Mouse (Mus musculus) cerebellum, adult 9-11 months (tissue): ENCODE measurements around the gene Nxnl2.

Experiments
- DNase-seq: peaks from one replicate; pipeline ENCODE4 v3.0.0; 2022

Gene Nxnl2

DNA sequence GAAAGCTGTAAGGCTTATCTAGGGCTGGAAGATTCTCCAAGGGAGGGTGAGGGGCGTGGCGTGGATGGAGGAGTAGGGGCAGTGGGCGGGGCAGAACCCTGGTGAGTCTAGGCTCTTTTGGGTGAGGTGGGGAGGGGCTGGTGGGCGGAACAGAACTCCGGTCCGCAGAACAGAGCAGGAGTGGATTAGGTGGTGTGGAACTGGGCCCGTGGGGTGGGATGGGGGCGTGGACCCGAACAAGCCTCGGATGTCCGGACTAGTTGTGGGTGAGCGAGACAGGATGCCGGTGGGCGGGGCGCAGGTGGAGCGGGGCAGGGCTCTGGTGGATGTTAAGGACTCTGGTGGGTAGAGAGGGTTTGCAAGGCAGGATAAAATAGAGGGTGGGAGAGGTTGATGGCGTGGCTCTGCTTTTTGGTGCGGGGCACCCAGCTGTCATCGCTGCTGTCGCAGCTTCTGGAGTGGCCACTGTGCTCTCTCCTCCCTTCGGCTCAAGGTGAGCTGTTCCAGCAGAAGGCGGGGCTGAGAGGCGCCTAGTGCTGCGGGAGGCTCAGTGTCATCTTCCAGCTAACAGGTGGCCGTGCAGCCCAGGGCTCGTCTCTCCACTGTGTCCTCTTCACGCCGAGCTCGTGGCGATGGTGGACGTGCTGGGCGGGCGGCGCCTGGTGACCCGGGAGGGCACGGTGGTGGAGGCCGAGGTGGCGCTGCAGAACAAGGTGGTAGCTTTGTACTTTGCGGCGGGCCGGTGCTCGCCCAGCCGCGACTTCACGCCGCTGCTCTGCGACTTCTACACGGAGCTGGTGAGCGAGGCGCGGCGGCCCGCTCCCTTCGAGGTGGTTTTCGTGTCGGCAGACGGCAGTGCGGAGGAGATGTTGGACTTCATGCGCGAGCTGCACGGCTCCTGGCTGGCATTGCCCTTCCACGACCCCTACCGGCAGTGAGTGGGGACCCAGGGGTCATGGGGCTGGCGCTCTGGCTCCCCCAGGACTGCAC is at the start of gene Nxnl2:
Nxnl2 (plus strand) TSS at position 332 of the 990 bp plus-strand sequence.
- peak; percentile 11 for DNase-seq

DNA sequence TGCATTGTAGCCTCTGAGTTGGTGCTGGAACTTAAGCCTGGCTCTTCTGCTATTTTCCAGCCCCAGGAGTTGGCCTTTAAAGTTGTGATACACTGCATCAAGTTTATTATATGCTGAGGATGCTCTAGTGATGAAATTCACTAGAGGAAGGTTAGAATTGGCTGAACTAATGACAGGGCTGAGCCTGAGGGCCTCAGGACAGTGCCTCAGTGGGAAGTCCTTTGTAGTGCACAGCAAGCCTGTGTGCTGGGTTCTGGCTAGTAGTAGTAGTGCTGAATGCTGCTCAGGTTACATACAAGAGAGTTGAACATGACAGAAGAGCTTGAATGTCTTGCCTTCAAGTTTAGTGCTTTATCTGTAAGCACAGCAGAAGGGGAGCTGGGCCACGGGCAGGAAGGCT is 48.9 kb upstream of the Nxnl2 start:
- no peak for DNase-seq

DNA sequence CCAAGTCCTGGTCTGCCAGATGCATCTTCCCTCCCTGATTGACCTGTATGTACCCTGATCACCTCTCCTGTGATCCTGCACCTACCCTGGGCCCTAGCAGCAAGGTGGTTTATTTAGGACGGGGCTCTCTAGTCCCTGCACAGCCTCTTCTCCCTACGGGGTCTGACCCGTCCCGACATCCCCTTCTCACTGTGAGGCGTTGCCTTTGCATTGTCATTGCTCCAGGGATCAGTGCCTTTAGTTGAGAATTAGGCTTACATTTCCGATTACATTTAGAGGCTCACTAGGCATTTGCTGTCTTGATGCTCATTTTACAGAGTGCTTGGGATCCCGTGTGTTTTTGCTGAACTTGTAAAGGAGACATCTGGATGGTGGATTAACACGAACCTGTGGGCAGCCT is 48.1 kb upstream of the Nxnl2 start:
- DNase-seq = no peak

- no peak for DNase-seq
These were observed 45.5 kb upstream of the Nxnl2 start for GRCm38 (mm10) chr13:51125357-51125756.

DNA sequence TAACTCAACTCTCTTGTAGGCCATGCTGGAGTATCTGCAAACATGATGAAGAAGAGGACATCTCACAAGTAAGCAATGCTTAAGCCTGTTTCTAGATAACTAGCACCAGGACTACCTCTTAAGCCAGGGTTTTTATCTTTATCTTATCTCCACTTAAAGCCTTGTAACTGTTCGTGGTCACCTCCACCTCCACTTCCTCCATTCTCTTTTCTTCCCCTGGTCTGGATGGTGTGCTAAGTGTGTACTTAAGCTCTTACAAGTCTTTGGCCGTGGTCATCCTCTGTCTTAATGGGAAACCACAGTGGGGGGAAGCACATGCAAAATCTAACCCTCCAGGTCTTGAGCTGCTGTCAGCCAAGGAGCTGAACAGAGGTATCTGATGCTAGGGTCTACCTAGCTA is 42.9 kb upstream of the Nxnl2 start:
- no peak for DNase-seq

- no peak for DNase-seq
These were observed 42.4 kb upstream of the Nxnl2 start for GRCm38 (mm10) chr13:51128417-51128816.

DNA sequence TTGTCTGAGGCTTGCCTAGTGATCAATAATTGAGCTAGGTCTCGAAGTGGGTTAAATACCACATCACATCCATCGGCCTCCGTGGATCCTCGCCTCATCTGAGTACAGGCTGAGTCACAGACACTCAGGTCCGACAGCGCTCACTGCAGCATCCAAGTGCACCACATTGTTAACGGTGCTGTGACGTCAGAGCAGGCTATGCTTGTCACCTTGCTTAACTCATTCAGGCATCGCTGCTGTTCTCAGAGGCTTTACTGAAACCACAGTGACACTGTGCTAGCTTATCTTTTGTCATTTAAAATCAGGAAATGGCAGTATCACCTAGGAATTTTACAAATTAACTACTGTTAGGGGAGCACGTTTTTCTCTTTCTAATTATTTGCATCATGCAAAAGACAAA is 39.6 kb upstream of the Nxnl2 start:
- no peak for DNase-seq

DNA sequence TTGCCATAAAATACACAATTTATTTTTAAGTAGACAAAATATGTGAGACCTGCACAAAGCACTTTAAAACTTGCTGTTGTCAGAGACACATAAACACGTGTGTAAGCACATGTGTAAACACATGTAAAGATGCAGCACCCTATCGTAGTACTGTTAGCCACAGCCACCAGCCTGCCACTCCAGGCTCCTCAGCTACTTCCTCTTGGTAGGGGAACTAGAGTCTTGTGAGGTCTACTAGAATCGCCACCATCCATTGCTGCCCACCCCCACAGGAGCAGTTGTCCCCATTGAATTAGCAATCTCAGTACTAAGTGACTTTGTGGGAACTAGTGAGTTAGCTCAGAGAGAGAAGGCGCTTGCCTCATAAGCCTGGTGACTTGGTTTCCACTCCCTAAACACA is 34.5 kb upstream of the Nxnl2 start:
- DNase-seq = no peak

- DNase-seq = no peak
These were observed 33.7 kb upstream of the Nxnl2 start for GRCm38 (mm10) chr13:51136996-51137701.

DNA sequence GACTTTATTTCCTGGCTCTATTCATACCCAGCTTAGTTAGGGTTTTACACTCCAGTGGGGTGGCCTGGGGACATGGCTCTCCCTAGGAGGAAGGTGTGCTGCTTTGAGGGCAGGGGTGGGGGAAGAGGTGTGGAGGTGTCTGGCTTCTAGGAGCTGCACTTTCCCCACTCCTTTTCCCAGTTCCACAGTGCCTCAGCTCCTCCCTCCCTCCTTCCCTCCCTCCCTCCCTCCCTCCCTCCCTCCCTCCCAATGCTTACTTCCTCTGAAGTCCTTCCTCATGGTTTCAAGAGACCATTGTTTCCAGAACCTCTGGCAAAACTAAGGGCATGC is 33.2 kb upstream of the Nxnl2 start:
- DNase-seq = no peak

- no peak for DNase-seq
These were observed 23.7 kb upstream of the Nxnl2 start for GRCm38 (mm10) chr13:51147106-51147505.

GRCm38 (mm10) chr13:51152966-51153669 is 17.7 kb upstream of the Nxnl2 start:
- no peak for DNase-seq

- DNase-seq = no peak
These were observed 17.2 kb upstream of the Nxnl2 start for GRCm38 (mm10) chr13:51153670-51154030.

DNA sequence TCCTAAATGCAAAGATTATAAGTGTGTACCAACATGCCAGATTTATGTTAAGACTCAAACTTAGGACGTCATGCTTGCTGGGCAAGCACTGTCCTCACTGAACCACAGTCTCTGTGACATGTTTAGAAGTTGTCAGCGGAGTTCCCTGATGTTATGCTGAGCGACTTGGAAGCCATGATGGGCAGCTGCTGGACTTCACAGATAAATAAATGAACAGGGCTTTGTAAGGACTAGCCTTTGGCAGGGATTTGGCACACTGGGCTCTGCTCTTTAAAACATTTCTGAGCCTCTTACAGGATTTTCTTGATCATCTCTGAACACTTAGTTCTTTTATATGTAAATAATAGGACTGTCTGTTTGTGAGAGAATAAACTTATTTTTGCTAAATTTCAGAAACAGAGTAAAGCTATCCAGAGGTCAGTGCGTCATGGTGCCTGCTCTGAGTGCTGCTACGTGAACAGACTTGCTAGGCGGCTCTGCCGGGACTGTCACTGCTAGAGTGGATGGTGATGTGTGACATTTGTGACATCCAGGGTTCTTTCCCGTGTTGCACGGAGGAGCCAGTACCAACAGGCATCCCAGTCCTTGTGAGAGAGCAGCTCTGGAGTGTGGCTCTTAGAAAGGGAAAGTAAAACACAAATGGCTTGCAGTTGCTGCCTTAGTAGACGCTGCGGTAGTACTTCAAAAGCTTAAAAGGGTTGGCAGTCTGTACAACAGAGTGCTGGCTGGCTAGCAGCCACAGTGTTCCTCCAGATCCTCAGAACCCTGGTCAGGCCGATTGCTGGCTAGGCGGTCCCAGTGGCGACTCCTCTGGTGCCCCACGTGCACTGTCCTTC is 15.4 kb upstream of the Nxnl2 start:
- DNase-seq = no peak

DNA sequence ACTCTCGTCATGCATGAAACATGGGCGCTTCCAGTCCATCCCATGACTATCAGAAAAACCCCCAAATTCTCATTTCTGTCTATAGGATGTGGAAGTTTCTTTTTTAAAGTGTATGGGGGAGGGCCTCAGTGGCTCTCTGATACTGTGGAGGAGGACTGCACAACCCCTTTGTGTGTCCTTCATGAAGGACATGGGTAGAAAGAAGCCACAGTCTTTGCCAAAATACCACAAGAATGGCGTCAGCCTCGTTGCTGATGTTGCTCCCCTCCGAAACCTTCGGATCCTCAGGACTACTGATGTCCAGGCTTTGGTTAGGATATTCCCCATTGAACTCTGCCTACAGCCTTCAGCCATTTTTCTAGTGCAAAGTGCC is 14.8 kb upstream of the Nxnl2 start:
- no peak for DNase-seq

GRCm38 (mm10) chr13:51157291-51157690 is 13.5 kb upstream of the Nxnl2 start:
- DNase-seq = no peak

DNA sequence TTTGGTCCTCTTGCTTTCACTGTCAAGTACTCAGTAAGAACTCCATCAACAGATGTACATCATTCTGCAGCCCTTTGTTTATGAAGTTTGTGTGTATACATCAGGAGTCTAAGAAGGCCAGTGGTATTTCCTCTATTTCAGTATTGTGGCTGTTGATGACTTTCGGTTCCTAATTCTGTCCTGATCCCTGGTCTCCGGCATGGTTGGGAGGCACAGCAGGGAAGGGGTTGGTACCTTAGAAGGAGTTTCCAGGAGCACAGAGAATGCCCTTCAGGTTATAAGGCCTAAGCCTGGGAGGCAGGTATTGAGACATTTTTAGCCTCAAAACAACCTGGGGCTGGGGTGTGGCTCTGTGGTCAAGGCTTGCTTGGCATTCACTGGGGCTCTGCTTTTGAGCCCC is 9.2 kb upstream of the Nxnl2 start:
- no peak for DNase-seq

GRCm38 (mm10) chr13:51162246-51162645 is 8.6 kb upstream of the Nxnl2 start:
- no peak for DNase-seq

DNA sequence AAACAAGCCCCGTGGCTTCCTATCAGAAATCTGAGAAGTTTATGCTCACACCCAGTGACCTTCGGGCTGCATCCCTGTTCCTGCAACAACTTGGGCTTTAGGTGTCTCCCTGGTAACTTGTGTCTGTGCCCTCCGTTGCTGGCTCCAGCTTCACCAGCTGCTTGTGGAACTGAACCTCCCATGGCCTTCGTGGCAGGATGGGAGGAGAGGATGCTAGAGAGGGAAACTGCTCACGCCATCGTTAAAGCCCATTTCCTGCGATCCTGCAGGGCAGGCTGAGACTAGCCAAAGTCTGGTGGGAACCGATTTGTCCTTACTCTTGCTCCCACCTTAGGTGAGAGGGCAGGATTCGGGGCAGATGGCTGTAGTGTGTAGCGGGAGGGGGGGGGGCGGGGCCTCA is 4.1 kb upstream of the Nxnl2 start:
- DNase-seq = no peak

DNA sequence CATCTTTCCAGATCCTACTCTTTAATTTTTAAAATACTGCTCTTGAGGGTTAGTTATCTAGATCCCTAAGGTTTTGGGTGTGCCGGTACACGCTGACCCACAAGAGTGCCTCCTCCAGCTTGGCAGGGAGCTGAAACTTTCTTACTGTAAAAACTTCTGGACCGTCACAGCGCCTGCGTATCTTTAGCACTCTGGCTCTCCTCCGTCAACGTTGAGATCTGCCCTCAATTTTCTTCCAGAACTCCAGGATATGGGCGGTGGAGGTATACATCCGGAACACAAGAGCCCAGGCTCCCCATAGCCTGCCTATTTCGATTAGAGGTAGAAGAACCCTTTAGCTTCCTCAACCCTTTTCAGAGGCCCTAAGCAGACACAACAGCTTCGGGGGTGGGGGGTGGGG is 607 bp upstream of the Nxnl2 start:
- DNase-seq = no peak

DNA sequence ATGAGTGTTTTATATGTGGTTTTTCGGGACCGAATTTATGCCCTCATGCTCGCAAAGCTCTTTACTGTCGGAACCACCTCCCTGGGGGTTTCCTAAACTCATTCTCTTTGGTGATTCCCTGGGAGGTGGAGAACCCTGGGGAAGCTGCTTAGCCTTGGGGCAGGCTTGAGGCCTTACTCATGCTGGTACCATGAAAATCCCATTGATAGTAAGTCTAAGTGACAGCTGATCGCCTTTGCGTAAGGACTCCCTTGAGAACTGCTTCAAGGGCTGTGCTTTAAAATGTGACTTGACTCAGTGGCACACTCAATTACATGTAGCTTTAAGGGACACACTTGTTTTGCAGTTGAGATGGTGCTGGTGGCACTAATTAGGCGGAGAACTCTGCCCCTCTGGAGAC is 1.8 kb downstream of the Nxnl2 start:
- no peak for DNase-seq

DNA sequence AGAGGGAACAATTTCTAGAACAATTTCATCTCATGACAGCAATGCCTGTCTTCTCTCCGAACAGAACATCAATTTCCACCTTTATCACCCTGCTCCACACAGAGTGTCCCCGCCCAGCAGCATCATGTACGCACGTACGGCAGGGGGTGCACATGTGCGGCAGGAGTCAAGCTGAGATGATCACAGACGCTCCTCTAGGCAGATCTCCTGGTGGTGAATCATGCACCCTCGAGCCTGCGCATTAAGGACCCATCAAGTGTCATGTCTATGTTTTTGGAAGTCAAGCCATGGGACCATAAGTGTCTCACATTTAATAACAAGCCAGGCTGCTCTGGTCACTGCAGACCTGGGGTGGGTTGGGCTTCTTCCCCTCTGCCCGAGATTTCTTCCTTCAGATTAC is 8.1 kb downstream of the Nxnl2 start:
- DNase-seq = no peak

GRCm38 (mm10) chr13:51179362-51179761 is 8.5 kb downstream of the Nxnl2 start:
- DNase-seq = no peak
